Mouse (Mus musculus) Muller cell, postnatal 12 days (primary cell): ENCODE data around the gene Vmn2r14.
"Not testable (repeated sequence)": the region's sequence is repeated elsewhere in the genome, so short reads cannot be mapped to it uniquely, and the experiment has no call there.

Experiments used
- DNase-seq: peaks from one replicate; pipeline ENCODE4 v3.0.0-alpha.2; 2015; ENCODE audit errors: inconsistent ontology term

Vmn2r14 gene

GRCm38 (mm10) chr5:109224608-109225007, at the start of gene Vmn2r14:
Gene Vmn2r14, minus strand, starts transcription at chr5:109224708.
- no peak for DNase-seq

- DNase-seq = not testable (repeated sequence)
Observed at GRCm38 (mm10) chr5:109192099-109192498, 32.4 kb downstream of the Vmn2r14 start, which contains the start of gene Vmn2r13. Gene Vmn2r13, minus strand, starts transcription at chr5:109192199.

- DNase-seq = not testable (repeated sequence)
Observed at GRCm38 (mm10) chr5:109166851-109167250, 57.7 kb downstream of the Vmn2r14 start.
